Mouse (Mus musculus) CH12.LX (cell line): ENCODE results near the gene Prpsap2.

Experiments
- BHLHE40 ChIP-seq: IDR thresholded peaks from 2 replicates; pipeline ENCODE4 v1.6.1; 2011; ENCODE audit warnings: mild to moderate bottlenecking, low read depth, low read length, improper control_type of control experiment
- CTCF ChIP-seq, 2 experiments: IDR thresholded peaks in 1 of 2; conservative IDR thresholded peaks in 1 of 2; 2 replicates each; pipeline ENCODE4 v1.5.1; 2011 to 2012; ENCODE audit warnings: low read depth in 2 of 2, low read length in 2 of 2, improper control_type of control experiment in 1 of 2, inconsistent platforms in 1 of 2, mild to moderate bottlenecking in 1 of 2, moderate library complexity in 1 of 2
- EP300 ChIP-seq: IDR thresholded peaks from 2 replicates; pipeline ENCODE4 v1.6.1; 2011; ENCODE audit warnings: low read length, improper control_type of control experiment
- GABPA ChIP-seq: IDR thresholded peaks from 2 replicates; pipeline ENCODE4 v1.6.1; 2012; ENCODE audit warnings: low read depth, low read length, improper control_type of control experiment, inconsistent platforms; ENCODE audit not compliant: insufficient replicate concordance
- MAZ ChIP-seq: IDR thresholded peaks from 2 replicates; pipeline ENCODE4 v1.6.1; 2012; ENCODE audit warnings: low read depth, mild to moderate bottlenecking, inconsistent platforms, low read length, improper control_type of control experiment, moderate library complexity
- POLR2A ChIP-seq: IDR thresholded peaks from 2 replicates; pipeline ENCODE4 v1.6.1; 2011; ENCODE audit warnings: low read depth, mild to moderate bottlenecking, improper control_type of control experiment, low read length
- POLR2AphosphoS2 ChIP-seq: IDR thresholded peaks from 2 replicates; pipeline ENCODE4 v1.6.1; 2011; ENCODE audit warnings: low read depth, low read length, improper control_type of control experiment
- USF1 ChIP-seq: IDR thresholded peaks from 2 replicates; pipeline ENCODE4 v1.6.1; 2014; ENCODE audit warnings: low read depth, mild to moderate bottlenecking, inconsistent platforms, low read length, improper control_type of control experiment

- TF ChIP-seq CTCF (conservative IDR thresholded peaks at IDR 0.05 in 1 of 2, IDR thresholded peaks at IDR 0.05 in 1 of 2; ENCODE audit: low read depth in 2 of 2, low read length in 2 of 2) (no peak), EP300 (no peak), MAZ (no peak), USF1 (no peak), POLR2AphosphoS2 (no peak), GABPA (no peak), POLR2A (no peak), BHLHE40 (no peak)
These were observed 33.9 kb downstream of the Prpsap2 start for GRCm38 (mm10) chr11:61728037-61728436.
